Mouse (Mus musculus) spleen, adult 12 weeks (tissue): ENCODE data around the gene C1qc.

Experiments
- DNase-seq: peaks from one replicate; pipeline ENCODE4 v3.0.0; 2022; ENCODE audit warnings: low spot score

Gene C1qc

GRCm38 (mm10) chr4:136895861-136896260 is 3.0 kb upstream of the C1qc start:
- no peak for DNase-seq

GRCm38 (mm10) chr4:136894821-136895220 is 2.0 kb upstream of the C1qc start:
- DNase-seq, result no peak

GRCm38 (mm10) chr4:136893691-136894543 is 1.1 kb upstream of the C1qc start:
- no peak for DNase-seq

- no peak for DNase-seq
Measured at GRCm38 (mm10) chr4:136892371-136892770, 494 bp downstream of the C1qc start.

- no peak for DNase-seq
Measured at GRCm38 (mm10) chr4:136891115-136891514, 1.8 kb downstream of the C1qc start.

GRCm38 (mm10) chr4:136889981-136890380 is 2.9 kb downstream of the C1qc start:
- DNase-seq, result no peak

GRCm38 (mm10) chr4:136887714-136888113 is 5.2 kb downstream of the C1qc start:
- DNase-seq, result no peak

GRCm38 (mm10) chr4:136886101-136886500 is 6.8 kb downstream of the C1qc start, which contains the start of gene C1qb:
C1qb (minus strand) TSS chr4:136886187.
- DNase-seq, result no peak

- DNase-seq, result no peak
Measured at GRCm38 (mm10) chr4:136878601-136879000, 14.3 kb downstream of the C1qc start.

- no peak for DNase-seq
Measured at GRCm38 (mm10) chr4:136878171-136878570, 14.7 kb downstream of the C1qc start.

GRCm38 (mm10) chr4:136876971-136877370 is 15.9 kb downstream of the C1qc start:
- DNase-seq, result no peak

- DNase-seq, result no peak
Measured at GRCm38 (mm10) chr4:136875012-136875411, 17.9 kb downstream of the C1qc start.

GRCm38 (mm10) chr4:136868371-136868770 is 24.5 kb downstream of the C1qc start:
- no peak for DNase-seq

- DNase-seq, result no peak
Measured at GRCm38 (mm10) chr4:136867690-136868345, 25.0 kb downstream of the C1qc start.

- DNase-seq, result no peak
Measured at GRCm38 (mm10) chr4:136865531-136865930, 27.3 kb downstream of the C1qc start.

GRCm38 (mm10) chr4:136864751-136865470 is 28.0 kb downstream of the C1qc start:
- no peak for DNase-seq

- DNase-seq, result no peak
Measured at GRCm38 (mm10) chr4:136863517-136863916, 29.3 kb downstream of the C1qc start.

GRCm38 (mm10) chr4:136862411-136862810 is 30.5 kb downstream of the C1qc start:
- DNase-seq, result no peak

GRCm38 (mm10) chr4:136861806-136862205 is 31.1 kb downstream of the C1qc start:
- DNase-seq, result no peak

GRCm38 (mm10) chr4:136860022-136860421 is 32.8 kb downstream of the C1qc start:
- DNase-seq, result no peak

GRCm38 (mm10) chr4:136855081-136855480 is 37.8 kb downstream of the C1qc start:
- DNase-seq, result no peak

GRCm38 (mm10) chr4:136852989-136853388 is 39.9 kb downstream of the C1qc start:
- no peak for DNase-seq

- no peak for DNase-seq
Measured at GRCm38 (mm10) chr4:136852119-136852518, 40.7 kb downstream of the C1qc start.
